34 mouse cellular contexts compared by ENCODE assay signal in the genomic region with DNA sequence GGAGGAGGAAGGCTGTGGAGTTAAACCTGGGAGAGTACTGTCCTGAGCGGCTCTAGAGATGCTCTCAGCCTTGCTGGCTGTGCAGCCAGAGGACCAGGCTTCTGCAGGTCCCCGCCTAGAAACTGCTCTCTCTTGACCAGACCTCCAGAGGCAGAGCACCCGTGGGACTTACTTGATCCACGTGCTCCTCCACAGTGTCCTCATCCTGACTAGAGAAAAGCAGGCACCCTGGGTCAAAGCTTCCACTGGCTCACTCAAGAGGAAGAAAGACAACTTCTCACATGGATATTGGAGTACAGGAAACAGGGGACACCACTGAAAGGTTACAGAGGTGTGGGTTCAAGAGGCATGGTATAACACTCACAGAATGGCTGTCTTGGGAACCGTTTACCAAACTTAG. TPM values are rescaled to one million over a fixed set of nuclear protein-coding genes. Genes with fewer than 3 reads are reported as not detected.
"Had no signal": no experiment of that assay in that cellular context is flagged by ENCODE, and none has a peak within 500 bp of the region (broad histone marks: within the 10 kb centered on the region; RNA-seq: fewer than 3 reads in every experiment).

No protein-coding gene starts in this region.

- DNase-seq: cerebellum, adult 2 months; cerebellum, adult 8-10 months; cerebellum, adult 9-10 months; cerebellum, adult 9-11 months; cerebellum, postnatal 10 days; cerebellum, postnatal 14 days; cerebellum, postnatal 25 days; cerebellum, postnatal 36 days; embryo, embryonic 11 days; forebrain, postnatal 0 days; gastrocnemius, adult 2 months; gastrocnemius, postnatal 10 days; gastrocnemius, postnatal 14 days; gastrocnemius, postnatal 25 days; gastrocnemius, postnatal 36 days; heart, adult 18-20 months; heart, adult 2 months had no signal

- H3K4me1 ChIP-seq: embryonic facial prominence, embryonic 10.5 days; embryonic facial prominence, embryonic 12.5 days had no signal

- H3K27me3 ChIP-seq: embryonic facial prominence, embryonic 12.5 days; forebrain, embryonic 15.5 days had no signal

- ATAC-seq: forebrain, embryonic 13.5 days; forebrain, embryonic 14.5 days; forebrain, embryonic 15.5 days; forebrain, embryonic 16.5 days; forebrain, postnatal 0 days had no signal

- H3K9me3 ChIP-seq: embryonic facial prominence, embryonic 10.5 days; embryonic facial prominence, embryonic 12.5 days; embryonic facial prominence, embryonic 13.5 days; embryonic facial prominence, embryonic 15.5 days; forebrain, embryonic 10.5 days; forebrain, embryonic 12.5 days; forebrain, embryonic 13.5 days; forebrain, embryonic 15.5 days had no signal

- H3K27ac ChIP-seq: embryonic facial prominence, embryonic 10.5 days; embryonic facial prominence, embryonic 12.5 days; embryonic facial prominence, embryonic 13.5 days; embryonic facial prominence, embryonic 15.5 days; forebrain, embryonic 10.5 days; forebrain, embryonic 12.5 days; forebrain, embryonic 13.5 days; forebrain, embryonic 15.5 days; gastrocnemius, adult 2 months; heart, adult 2 months had no signal

- H3K4me2 ChIP-seq: embryonic facial prominence, embryonic 12.5 days; embryonic facial prominence, embryonic 13.5 days; embryonic facial prominence, embryonic 15.5 days; forebrain, embryonic 12.5 days; forebrain, embryonic 13.5 days; forebrain, embryonic 15.5 days had no signal

- H3K4me3 ChIP-seq: embryonic facial prominence, embryonic 10.5 days; embryonic facial prominence, embryonic 12.5 days; embryonic facial prominence, embryonic 13.5 days; embryonic facial prominence, embryonic 15.5 days; erythroblast, embryonic 14.5 days; forebrain, embryonic 10.5 days; forebrain, embryonic 12.5 days; forebrain, embryonic 13.5 days; forebrain, embryonic 15.5 days; gastrocnemius, adult 2 months; heart, adult 2 months had no signal

- H3K9ac ChIP-seq: embryonic facial prominence, embryonic 12.5 days; embryonic facial prominence, embryonic 13.5 days; embryonic facial prominence, embryonic 15.5 days; forebrain, embryonic 12.5 days; forebrain, embryonic 13.5 days; forebrain, embryonic 15.5 days; forebrain, postnatal 0 days had no signal

- H3K36me3 ChIP-seq: embryonic facial prominence, embryonic 10.5 days; embryonic facial prominence, embryonic 12.5 days; embryonic facial prominence, embryonic 13.5 days; embryonic facial prominence, embryonic 15.5 days; forebrain, embryonic 10.5 days; forebrain, embryonic 12.5 days; forebrain, embryonic 15.5 days had no signal

RNA-seq across cellular contexts. Expression of a gene that starts 23.3 kb away (rescaled TPM):
- total RNA-seq: common myeloid progenitor, adult 5-6 weeks; gastrocnemius, adult 18-20 months; gastrocnemius, adult 2 months; gastrocnemius, adult 8-10 months; gastrocnemius, postnatal 14 days; gastrocnemius, postnatal 25 days; gastrocnemius, postnatal 36 days; gastrocnemius, postnatal 4 days; granulocyte monocyte progenitor cell, adult 5-6 weeks; heart, adult 18-20 months; heart, adult 2 months had no signal
- polyA plus RNA-seq: erythroblast, embryonic 14.5 days; forebrain, embryonic 15.5 days; gonadal fat pad, adult 2 months had no signal
